Mouse (Mus musculus) heart, adult 2 months (tissue): ENCODE results near the gene Krtap4-9.

Source experiments
- CTCF ChIP-seq: fragments of 200-600 bp; IDR thresholded peaks from 2 replicates; pipeline ENCODE4 v1.8.1; 2022; ENCODE audit warnings: antibody characterized with exemption, mild to moderate bottlenecking, moderate library complexity
- POLR2A ChIP-seq: fragments of 200-500 bp; IDR thresholded peaks from 2 replicates; pipeline ENCODE4 v1.6.1; 2011; ENCODE audit warnings: mild to moderate bottlenecking, low read depth, low read length, control low read depth; ENCODE audit not compliant: insufficient read depth

GRCm38 (mm10) chr11:99743985-99744384 lies 41.0 kb upstream of the Krtap4-9 start:
- TF ChIP-seq POLR2A (no peak), CTCF (no peak)
